Comparison of ENCODE assay signal across 19 mouse cellular contexts in the genomic region with DNA sequence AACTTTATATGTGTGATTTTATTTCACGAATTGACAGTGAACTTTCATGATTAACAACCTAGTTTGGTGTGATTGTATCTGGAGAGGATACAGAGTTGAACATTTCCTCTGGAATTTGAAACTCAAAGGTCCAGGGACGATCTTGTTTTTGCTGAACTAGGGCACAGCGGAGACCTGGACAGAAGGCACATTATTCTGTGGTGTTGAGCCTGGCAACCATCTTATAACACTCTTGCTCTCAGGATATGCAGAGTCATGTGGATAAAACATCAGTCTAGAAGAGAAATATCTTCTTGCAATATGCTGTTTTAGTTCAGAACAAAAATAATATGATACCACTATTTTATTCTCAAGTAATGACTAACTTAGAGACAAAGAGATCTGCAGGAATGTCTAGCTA.
DNase-seq lines count a peak whose midpoint lies in the region; ATAC-seq and TF ChIP-seq lines count a peak whose summit lies in the region.
"Had no signal": no experiment of that assay in that cellular context is flagged by ENCODE, and none has a peak within 500 bp of the region (broad histone marks: within the 10 kb centered on the region; RNA-seq: fewer than 3 reads in every experiment).

No protein-coding gene starts in this region.

- DNase-seq in cerebellum, postnatal 10 days = peak; percentile 29 to 53
- DNase-seq in cerebellum, adult 8-10 months = no peak
- DNase-seq in hindbrain, postnatal 0 days (ENCODE audit: low spot score) = peak; percentile 6
- no peak for DNase-seq in hindbrain, embryonic 14.5 days (ENCODE audit: low spot score)
- DNase-seq in brain, embryonic 14.5 days (ENCODE audit: low read depth) = peak; percentile 30
- DNase-seq in heart, postnatal 36 days = no peak
- DNase-seq: gastrocnemius, postnatal 25 days; kidney, postnatal 25 days; liver, embryonic 13.5 days; lung, adult 2 months; lung, postnatal 14 days; spleen, adult 18-20 months had no signal

- no peaks in the 10 kb centered on the region for H3K79me2 ChIP-seq in C2C12 (ENCODE audit: control insufficient read depth, insufficient read depth)

- H3K4me3 ChIP-seq in hindbrain, postnatal 0 days (ENCODE audit: low read length) = no peak overlapping the region
- H3K4me3 ChIP-seq in hindbrain, embryonic 14.5 days (replicated peaks; ENCODE audit: low read length) = no peak overlapping the region
- H3K4me3 ChIP-seq in C2C12 (ENCODE audit: insufficient read depth, poor library complexity, severe bottlenecking) = no peak overlapping the region
- no peak overlapping the region for H3K4me3 ChIP-seq in kidney, embryonic 14.5 days (ENCODE audit: low read length)
- H3K4me3 ChIP-seq: embryonic facial prominence, embryonic 15.5 days; heart, embryonic 13.5 days; hindbrain, embryonic 12.5 days; liver, embryonic 13.5 days had no signal

- no peaks in the 10 kb centered on the region for H3K27me3 ChIP-seq in hindbrain, postnatal 0 days (ENCODE audit: insufficient read depth, low read length)
- H3K27me3 ChIP-seq in hindbrain, embryonic 14.5 days (ENCODE audit: control insufficient read depth, insufficient read depth, low read length) = no peaks in the 10 kb centered on the region
- no peaks in the 10 kb centered on the region for H3K27me3 ChIP-seq in C2C12 (ENCODE audit: control insufficient read depth, insufficient read depth, insufficient read length)
- H3K27me3 ChIP-seq in kidney, embryonic 14.5 days (ENCODE audit: control insufficient read depth, insufficient read depth, low read length) = no peaks in the 10 kb centered on the region
- H3K27me3 ChIP-seq: CH12.LX; embryonic facial prominence, embryonic 15.5 days; heart, embryonic 13.5 days; hindbrain, embryonic 12.5 days; liver, embryonic 13.5 days had no signal

- peak overlapping the region; percentile 54; the same call in 1 of the 2 replicates for H3K27ac ChIP-seq in hindbrain, postnatal 0 days
- H3K27ac ChIP-seq in hindbrain, embryonic 14.5 days = no peak overlapping the region
- no peak overlapping the region for H3K27ac ChIP-seq in kidney, embryonic 14.5 days (ENCODE audit: low read depth, low read length)
- H3K27ac ChIP-seq: embryonic facial prominence, embryonic 15.5 days; heart, embryonic 13.5 days; hindbrain, embryonic 12.5 days; liver, embryonic 13.5 days had no signal

- no peak for TF ChIP-seq CTCF in hindbrain, postnatal 0 days (IDR thresholded peaks at IDR 0.05; ENCODE audit: low read depth)
- no peak for TF ChIP-seq CTCF in C2C12 (IDR thresholded peaks at IDR 0.05; ENCODE audit: control insufficient read depth, insufficient read depth, insufficient read length)
- TF ChIP-seq CTCF in brain, embryonic 14.5 days (IDR thresholded peaks at IDR 0.05; ENCODE audit: borderline replicate concordance, extremely low read depth, insufficient read depth, insufficient read length) = no peak

- H3K9ac ChIP-seq in hindbrain, postnatal 0 days (replicated peaks; ENCODE audit: low read length) = no peak overlapping the region
- no peak overlapping the region for H3K9ac ChIP-seq in hindbrain, embryonic 14.5 days
- H3K9ac ChIP-seq in kidney, embryonic 14.5 days (ENCODE audit: low read depth, low read length) = no peak overlapping the region
- H3K9ac ChIP-seq: embryonic facial prominence, embryonic 15.5 days; heart, embryonic 13.5 days; hindbrain, embryonic 12.5 days; liver, embryonic 13.5 days had no signal

- TF ChIP-seq POLR2A in brain, embryonic 14.5 days (IDR thresholded peaks at IDR 0.05; ENCODE audit: borderline replicate concordance, extremely low read depth, insufficient read depth, insufficient read length, poor library complexity, severe bottlenecking) = no peak

- 58% methylated on average over 3 of the region's 3 CpGs for WGBS in hindbrain, postnatal 0 days
- 71% methylated on average over 3 of the region's 3 CpGs for WGBS in hindbrain, embryonic 14.5 days
- WGBS in kidney, embryonic 14.5 days = 57% methylated on average over 3 of the region's 3 CpGs

- peak overlapping the region; percentile 32 for H3ac ChIP-seq in C2C12 (ENCODE audit: control insufficient read depth, insufficient read length, low read depth)

- H3K9me3 ChIP-seq in hindbrain, postnatal 0 days (ENCODE audit: low read length) = no peaks in the 10 kb centered on the region
- no peaks in the 10 kb centered on the region for H3K9me3 ChIP-seq in hindbrain, embryonic 14.5 days (ENCODE audit: control insufficient read depth, low read length)
- no peaks in the 10 kb centered on the region for H3K9me3 ChIP-seq in kidney, embryonic 14.5 days (ENCODE audit: control insufficient read depth, low read length)
- H3K9me3 ChIP-seq: embryonic facial prominence, embryonic 15.5 days; heart, embryonic 13.5 days; hindbrain, embryonic 12.5 days; liver, embryonic 13.5 days had no signal

- H3K4me1 ChIP-seq in hindbrain, postnatal 0 days (ENCODE audit: insufficient read depth, low read length) = no peaks in the 10 kb centered on the region
- H3K4me1 ChIP-seq in hindbrain, embryonic 14.5 days (replicated peaks; ENCODE audit: control insufficient read depth, insufficient read depth, low read length) = 0 out of 2 replicates have a peak, but pooled peaks cover 3% of the 10 kb centered on the region
- H3K4me1 ChIP-seq in kidney, embryonic 14.5 days (ENCODE audit: control insufficient read depth, insufficient read depth, low read length) = no peaks in the 10 kb centered on the region
- H3K4me1 ChIP-seq: embryonic facial prominence, embryonic 15.5 days; heart, embryonic 13.5 days; liver, embryonic 13.5 days had no signal

- H3K79me3 ChIP-seq in C2C12 (ENCODE audit: low read depth) = no peaks in the 10 kb centered on the region

- H3K4me2 ChIP-seq in hindbrain, postnatal 0 days (ENCODE audit: low read depth, low read length) = no peak overlapping the region
- no peak overlapping the region for H3K4me2 ChIP-seq in hindbrain, embryonic 14.5 days (replicated peaks)
- H3K4me2 ChIP-seq in kidney, embryonic 14.5 days (replicated peaks; ENCODE audit: low read depth, low read length) = no peak overlapping the region
- H3K4me2 ChIP-seq: embryonic facial prominence, embryonic 15.5 days; heart, embryonic 13.5 days; hindbrain, embryonic 12.5 days; liver, embryonic 13.5 days had no signal

- intact Hi-C loops in heart, postnatal 36 days (cut with DNase I) = no loop called here

- H3K36me3 ChIP-seq in hindbrain, postnatal 0 days (ENCODE audit: insufficient read depth, low read length) = no peaks in the 10 kb centered on the region
- H3K36me3 ChIP-seq in hindbrain, embryonic 14.5 days (replicated peaks; ENCODE audit: control insufficient read depth, insufficient read depth) = no peaks in the 10 kb centered on the region
- H3K36me3 ChIP-seq in C2C12 (ENCODE audit: control insufficient read depth, insufficient read depth) = no peaks in the 10 kb centered on the region
- no peaks in the 10 kb centered on the region for H3K36me3 ChIP-seq in kidney, embryonic 14.5 days (ENCODE audit: control insufficient read depth, insufficient read depth, low read length)
- H3K36me3 ChIP-seq: embryonic facial prominence, embryonic 15.5 days; G1E; heart, embryonic 13.5 days; hindbrain, embryonic 12.5 days; liver, embryonic 13.5 days had no signal

- ATAC-seq in hindbrain, postnatal 0 days = 0 out of 2 replicates have a peak, but pooled peaks have one; percentile 31
- no peak for ATAC-seq in hindbrain, embryonic 14.5 days (ENCODE audit: low FRiP score)
- no peak for ATAC-seq in kidney, embryonic 14.5 days (ENCODE audit: low FRiP score, low TSS enrichment)

TF ChIP-seq in C2C12, 6 proteins besides CTCF, POLR2A, EP300 and RAD21:
- TF ChIP-seq CEBPB (IDR thresholded peaks at IDR 0.05; ENCODE audit: low read depth) (no peak), USF1 (IDR thresholded peaks at IDR 0.05; ENCODE audit: low read depth) (no peak), MYOG (IDR thresholded peaks at IDR 0.05; ENCODE audit: control insufficient read depth, extremely low read depth, insufficient read length) (no peak), FOSL1 (IDR thresholded peaks at IDR 0.05; ENCODE audit: insufficient read depth, low read length, poor library complexity, severe bottlenecking) (no peak), MYOD1 (IDR thresholded peaks at IDR 0.05; ENCODE audit: control insufficient read depth, insufficient read length, low read depth) (no peak), MAX (IDR thresholded peaks at IDR 0.05) (no peak)

Comparison
In these comparisons a context has a peak if more than half of its experiments do, and no peak if none do; other contexts are left out.
1. DNase-seq: peak in cerebellum, postnatal 10 days (2 of 2), hindbrain, postnatal 0 days (single experiment) and brain, embryonic 14.5 days (single experiment); none in cerebellum, adult 8-10 months (single experiment), hindbrain, embryonic 14.5 days (single experiment) and heart, postnatal 36 days (0 of 2).